17 mouse cellular contexts compared by ENCODE assay signal in the genomic region with DNA sequence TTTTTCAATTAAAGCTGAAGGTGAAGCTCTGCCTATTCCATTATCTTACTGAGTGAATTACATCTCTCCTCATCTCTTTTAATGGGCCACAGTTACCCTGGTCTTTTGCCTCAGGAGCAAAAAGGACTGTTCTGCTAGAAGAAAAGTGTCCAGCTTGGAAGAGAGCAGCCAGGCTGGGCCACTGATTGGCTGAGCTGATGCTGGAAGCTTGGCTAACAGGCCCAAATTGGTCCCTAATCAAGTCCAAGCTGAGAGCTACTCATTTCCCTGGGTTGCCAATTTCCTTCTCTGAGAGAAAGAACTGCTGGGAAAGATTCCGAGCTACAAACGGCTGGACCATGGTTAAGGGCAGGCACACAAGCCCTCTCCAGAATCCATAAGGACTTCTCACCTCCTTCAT.
DNase-seq lines count a peak whose midpoint lies in the region; ATAC-seq lines count a peak whose summit lies in the region.
"Had no signal": no experiment of that assay in that cellular context is flagged by ENCODE, and none has a peak within 500 bp of the region (broad histone marks: within the 10 kb centered on the region; RNA-seq: fewer than 3 reads in every experiment).

No protein-coding gene starts in this region.

- ATAC-seq in megakaryocyte progenitor cell, adult 5-6 weeks (replicated peaks; ENCODE audit: poor library complexity), result no peak
- ATAC-seq: intestine, embryonic 15.5 days; lung, postnatal 0 days; midbrain, embryonic 13.5 days had no signal

- peak; percentile 11 to 30 for DNase-seq in cerebellum, postnatal 10 days
- no peak for DNase-seq in cerebellum, adult 8-10 months
- DNase-seq in gastrocnemius, postnatal 25 days, result peak; percentile 29
- no peak for DNase-seq in gastrocnemius, postnatal 4 days (ENCODE audit: low spot score in 2 of 2)
- DNase-seq in right cerebral cortex, postnatal 10 days (ENCODE audit: low spot score in 2 of 2), result peak; percentile 54 to 76
- no peak for DNase-seq in right cerebral cortex, postnatal 4 days
- DNase-seq in neural tube, embryonic 10.5 days (ENCODE audit: extremely low spot score, low spot score), result no peak
- DNase-seq: adrenal gland, postnatal 14 days; heart, adult 11 months; heart, postnatal 14 days; kidney, postnatal 4 days; liver; thymus, adult 2 months had no signal

Comparison
In these comparisons a context has a peak if more than half of its experiments do, and no peak if none do; other contexts are left out.
1. DNase-seq: peak in cerebellum, postnatal 10 days (2 of 2), gastrocnemius, postnatal 25 days (single experiment) and right cerebral cortex, postnatal 10 days (2 of 2); none in cerebellum, adult 8-10 months (single experiment), gastrocnemius, postnatal 4 days (0 of 2), right cerebral cortex, postnatal 4 days (single experiment) and neural tube, embryonic 10.5 days (single experiment).